Mouse (Mus musculus) heart, embryonic 12.5 days (tissue): ENCODE results near the gene Zfp12. TPM values are rescaled to one million over a fixed set of nuclear protein-coding genes. Genes with fewer than 3 reads are reported as not detected.
"Not testable (repeated sequence)": the region's sequence is repeated elsewhere in the genome, so short reads cannot be mapped to it uniquely, and the experiment has no call there.

Source experiments
- ATAC-seq: fragments of 200-750 bp; cut with Nextera tagmentation; 2 replicates; pipeline ENCODE4 v1.8.0; 2017; ENCODE audit warnings: moderate TSS enrichment, moderate library complexity; ENCODE audit not compliant: insufficient number of reproducible peaks, low FRiP score
- H3K27ac ChIP-seq: fragments of 300-500 bp; sonication (generic); 2 replicates; pipeline ENCODE4 v1.5.1; 2016; ENCODE audit warnings: mild to moderate bottlenecking, moderate library complexity; ENCODE audit not compliant: poor library complexity, severe bottlenecking
- H3K27me3 ChIP-seq: fragments of 300-500 bp; sonication (generic); replicated peaks from 2 replicates; pipeline ENCODE4 v1.6.1; 2016; ENCODE audit warnings: mild to moderate bottlenecking, moderate library complexity
- H3K36me3 ChIP-seq: fragments of 300-500 bp; sonication (generic); 2 replicates; pipeline ENCODE4 v1.6.1; 2016; ENCODE audit warnings: mild to moderate bottlenecking, moderate library complexity
- H3K4me1 ChIP-seq: fragments of 300-500 bp; sonication (generic); replicated peaks from 2 replicates; pipeline ENCODE4 v1.6.1; 2016; ENCODE audit warnings: mild to moderate bottlenecking
- H3K4me2 ChIP-seq: fragments of 300-500 bp; sonication (generic); 2 replicates; pipeline ENCODE4 v1.6.1; 2016; ENCODE audit warnings: mild to moderate bottlenecking, moderate library complexity
- H3K4me3 ChIP-seq: fragments of 300-500 bp; sonication (generic); 2 replicates; pipeline ENCODE4 v1.5.1; 2016; ENCODE audit warnings: mild to moderate bottlenecking
- H3K9ac ChIP-seq: fragments of 300-500 bp; sonication (generic); 2 replicates; pipeline ENCODE4 v1.6.1; 2016; ENCODE audit warnings: mild to moderate bottlenecking, moderate library complexity
- H3K9me3 ChIP-seq: fragments of 300-500 bp; sonication (generic); replicated peaks from 2 replicates; pipeline ENCODE4 v1.6.1; 2016; ENCODE audit warnings: mild to moderate bottlenecking, moderate library complexity
- WGBS: fragments of 180-500 bp; shearing (Covaris S2); methylation state at CpG from one replicate; pipeline ENCODE4 v1.1.7; 2016; 5-methylcytosine and 5-hydroxymethylcytosine counted together
- polyA plus RNA-seq: library from polyadenylated mRNA; unstranded; fragments of >200 nt; fragmentation: Nextera tagmentation; extraction: Ambion mirVana; gene quantifications from 2 replicates; pipeline ENCODE4 v1.2.1, GENCODE M21; 2016

Zfp12 gene
- polyA plus RNA-seq, result 10.3 and 11.3 TPM in 2 replicates

DNA sequence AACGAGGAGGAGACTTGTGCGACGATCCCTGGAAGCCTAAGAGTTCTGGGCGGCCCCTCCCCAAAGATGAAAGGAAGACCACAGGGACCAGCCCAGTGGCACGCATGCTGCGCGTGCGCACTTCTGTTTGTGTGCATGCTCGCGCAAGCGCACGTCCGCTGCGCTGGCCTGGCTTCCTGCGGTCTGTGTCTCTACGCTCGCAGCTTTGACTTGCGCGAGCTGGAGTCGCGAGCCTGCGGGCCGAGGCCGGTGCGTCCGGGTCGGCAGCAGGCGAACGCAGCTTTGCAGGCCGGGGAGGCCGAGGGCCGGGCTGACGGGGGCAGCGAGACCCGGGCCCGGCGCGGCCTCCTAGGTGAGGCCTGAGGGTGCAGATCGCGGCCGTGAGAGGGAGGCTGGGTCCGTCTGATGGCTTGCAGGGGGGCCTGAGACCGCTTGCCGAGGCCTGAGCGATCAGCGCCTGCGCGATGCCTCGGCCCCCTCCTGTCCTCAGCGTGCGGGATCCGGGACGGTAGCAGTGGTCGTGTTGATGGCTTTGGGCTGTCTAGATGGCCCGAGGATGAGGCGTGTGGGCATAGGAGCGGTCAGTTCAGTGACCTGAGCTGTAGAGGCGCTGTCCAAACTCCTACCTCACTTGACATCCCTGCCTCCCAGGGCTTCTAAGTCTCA, at the start of gene Zfp12:
Gene Zfp12, plus strand, starts transcription at position 136 of the 666 bp plus-strand sequence.
- under 1% methylated on average over 58 of the region's 58 CpGs for WGBS
- Histone ChIP-seq H3K4me3 (peak within 1 kb of the TSS; percentile 71), H3K4me1 (peaks cover 13% of the 10 kb centered on the region), H3K9me3 (no peaks in the 10 kb centered on the region), H3K4me2 (peak within 1 kb of the TSS; percentile 73), H3K27me3 (no peaks in the 10 kb centered on the region), H3K9ac (peak within 1 kb of the TSS; percentile 86), H3K36me3 (peaks cover 29% of the 10 kb centered on the region), H3K27ac (peak within 1 kb of the TSS; percentile 87)
- peak; percentile 96 for ATAC-seq

DNA sequence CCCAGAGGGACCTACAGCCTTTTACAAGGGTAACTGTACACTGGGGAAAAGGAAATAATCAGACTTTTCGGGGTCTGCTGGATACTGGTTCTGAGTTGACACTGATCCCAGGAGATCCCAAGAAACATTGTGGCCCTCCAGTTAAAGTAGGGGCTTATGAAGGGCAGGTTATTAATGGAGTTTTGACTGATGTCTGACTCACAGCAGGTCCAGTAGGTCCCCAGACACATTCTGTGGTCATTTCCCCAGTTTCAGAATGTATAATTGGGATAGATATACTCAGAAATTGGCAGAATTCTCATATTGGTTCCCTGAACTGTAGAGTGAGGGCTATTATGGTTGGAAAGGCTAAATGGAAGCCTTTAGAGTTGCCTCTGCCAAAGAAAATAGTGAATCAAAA, 46.9 kb upstream of the Zfp12 start:
- not testable (repeated sequence) for H3K27ac ChIP-seq, H3K4me2 ChIP-seq, H3K9me3 ChIP-seq, H3K4me3 ChIP-seq, H3K27me3 ChIP-seq, H3K9ac ChIP-seq, H3K4me1 ChIP-seq, H3K36me3 ChIP-seq, ATAC-seq
- WGBS, result 67% methylated on average over 1 of the region's 1 CpGs

DNA sequence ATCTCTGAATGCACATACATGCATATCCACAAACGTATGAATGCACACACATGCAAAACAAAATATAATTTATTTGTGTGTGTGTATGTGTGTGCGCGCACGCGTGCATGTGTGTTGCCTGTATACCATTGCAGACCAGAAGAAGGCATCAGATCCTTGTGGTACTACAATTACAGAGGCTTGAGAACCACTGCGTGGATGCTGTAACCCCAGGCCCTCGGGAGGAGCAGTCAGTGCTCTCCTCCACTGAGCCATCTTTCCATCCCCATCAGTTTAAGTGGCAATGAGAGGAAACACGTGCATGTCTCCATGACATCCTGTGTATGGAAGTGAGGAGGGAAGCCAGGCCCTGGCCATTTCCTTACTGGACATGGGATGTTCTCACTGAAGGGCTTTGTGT, 42.2 kb upstream of the Zfp12 start:
- no peak overlapping the region for H3K9ac ChIP-seq
- H3K4me1 ChIP-seq, result no peaks in the 10 kb centered on the region
- H3K27me3 ChIP-seq, result peaks cover 12% of the 10 kb centered on the region; the same call in 1 of the 2 replicates
- no peaks in the 10 kb centered on the region for H3K9me3 ChIP-seq
- no peak overlapping the region for H3K4me2 ChIP-seq
- 75% methylated on average over 8 of the region's 8 CpGs for WGBS
- no peak for ATAC-seq
- H3K4me3 ChIP-seq, result no peak overlapping the region
- H3K27ac ChIP-seq, result no peak overlapping the region
- H3K36me3 ChIP-seq, result no peaks in the 10 kb centered on the region

DNA sequence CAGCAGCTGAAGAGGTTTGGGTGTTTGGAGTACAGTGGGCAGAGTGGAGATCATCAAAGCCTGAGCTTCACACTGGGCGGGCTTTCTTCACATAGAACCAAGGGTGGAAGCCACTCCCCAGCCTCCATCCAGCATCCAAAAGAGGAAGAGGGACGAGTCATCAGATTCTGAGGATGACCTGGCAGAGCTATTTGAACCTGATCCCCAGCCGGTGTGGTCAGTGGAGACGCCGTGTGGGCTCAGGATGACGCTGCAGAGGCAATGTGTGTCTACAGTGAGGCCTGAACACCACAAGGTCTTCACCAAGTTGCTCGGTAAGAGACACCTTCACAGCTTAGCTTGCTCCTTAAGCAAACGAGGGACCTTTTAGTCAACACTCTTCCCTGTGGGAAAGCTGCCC, 40.2 kb upstream of the Zfp12 start:
- not testable (repeated sequence) for H3K4me2 ChIP-seq, H3K9me3 ChIP-seq, H3K4me1 ChIP-seq, H3K9ac ChIP-seq, H3K4me3 ChIP-seq, H3K36me3 ChIP-seq, H3K27ac ChIP-seq, ATAC-seq
- H3K27me3 ChIP-seq, result peaks cover 12% of the 10 kb centered on the region; the same call in 1 of the 2 replicates
- 58% methylated on average over 8 of the region's 8 CpGs for WGBS

DNA sequence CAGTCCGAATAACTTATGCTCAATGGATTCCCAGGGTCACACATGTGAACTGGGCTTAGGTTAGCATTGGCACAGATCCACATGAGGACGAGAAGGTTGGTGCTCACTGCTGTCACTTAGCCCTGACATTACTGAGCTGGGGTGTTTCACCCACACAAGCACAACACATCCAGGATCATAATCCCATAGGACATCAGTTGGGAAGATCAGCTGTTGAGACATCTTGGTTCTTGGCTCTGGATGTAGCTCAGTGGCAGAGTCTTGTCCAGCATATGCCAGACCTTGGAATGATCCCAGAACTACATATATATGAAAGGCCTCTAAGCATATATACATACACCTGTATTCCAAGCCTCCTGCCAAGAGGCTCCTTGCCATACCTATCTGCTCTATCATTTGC, 39.8 kb upstream of the Zfp12 start:
- Histone ChIP-seq H3K27me3 (peaks cover 12% of the 10 kb centered on the region; the same call in 1 of the 2 replicates), H3K9ac (no peak overlapping the region), H3K36me3 (no peaks in the 10 kb centered on the region), H3K4me2 (no peak overlapping the region), H3K4me1 (no peaks in the 10 kb centered on the region), H3K27ac (no peak overlapping the region), H3K9me3 (no peaks in the 10 kb centered on the region), H3K4me3 (no peak overlapping the region)
- no peak for ATAC-seq
- 65% methylated on average over 2 of the region's 2 CpGs for WGBS

DNA sequence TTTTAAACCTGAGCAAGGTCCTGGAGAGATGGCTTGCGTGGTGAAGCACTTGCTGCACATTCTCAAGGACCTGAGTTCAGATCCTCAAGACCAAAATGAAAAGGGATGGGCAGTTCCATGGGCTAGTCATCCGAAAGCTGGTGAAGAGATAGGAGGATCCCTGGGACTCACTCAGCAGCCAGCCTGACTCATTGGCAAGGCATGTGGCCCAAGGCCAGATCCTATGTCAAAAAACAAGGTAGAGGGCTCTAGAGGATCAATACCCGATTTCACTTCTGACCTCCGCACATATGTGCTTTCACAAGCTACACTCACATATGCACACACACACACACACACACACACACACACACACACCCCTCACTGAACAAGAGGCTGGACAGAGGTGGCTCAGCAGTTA, 38.5 kb upstream of the Zfp12 start:
- 83% methylated on average over 4 of the region's 4 CpGs for WGBS

DNA sequence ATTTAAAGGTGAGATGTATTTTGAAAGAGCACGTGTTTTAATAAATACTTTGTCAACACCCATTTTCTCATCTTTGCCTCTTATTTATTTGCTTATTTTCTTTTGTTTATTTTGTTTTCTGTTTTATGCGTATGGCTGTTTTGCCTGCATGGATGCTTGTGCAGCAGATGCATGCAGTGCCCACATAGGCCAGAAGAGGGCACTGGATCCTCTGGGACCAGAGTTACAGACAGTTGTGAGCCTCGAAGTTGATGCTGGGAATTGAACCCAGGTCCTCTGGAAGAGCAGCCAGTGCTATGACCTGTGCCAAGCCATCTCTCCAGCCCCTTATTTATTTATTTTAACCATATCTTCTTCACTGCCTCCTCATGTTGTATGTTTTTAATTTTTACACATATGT, 29.9 kb upstream of the Zfp12 start:
- ATAC-seq, result no peak
- Histone ChIP-seq H3K27me3 (no peaks in the 10 kb centered on the region), H3K27ac (no peak overlapping the region), H3K9ac (no peak overlapping the region), H3K4me1 (no peaks in the 10 kb centered on the region), H3K4me2 (no peak overlapping the region), H3K9me3 (peaks cover 14% of the 10 kb centered on the region), H3K4me3 (no peak overlapping the region), H3K36me3 (no peaks in the 10 kb centered on the region)
- WGBS, result 66% methylated on average over 3 of the region's 3 CpGs

More for the DNA sequence above, 38.5 kb upstream of the Zfp12 start:
- Histone ChIP-seq H3K27me3 (peaks cover 12% of the 10 kb centered on the region; the same call in 1 of the 2 replicates), H3K27ac (no peak overlapping the region), H3K4me2 (no peak overlapping the region), H3K36me3 (no peaks in the 10 kb centered on the region), H3K4me3 (no peak overlapping the region), H3K4me1 (no peaks in the 10 kb centered on the region), H3K9ac (no peak overlapping the region), H3K9me3 (no peaks in the 10 kb centered on the region)
- ATAC-seq, result no peak

DNA sequence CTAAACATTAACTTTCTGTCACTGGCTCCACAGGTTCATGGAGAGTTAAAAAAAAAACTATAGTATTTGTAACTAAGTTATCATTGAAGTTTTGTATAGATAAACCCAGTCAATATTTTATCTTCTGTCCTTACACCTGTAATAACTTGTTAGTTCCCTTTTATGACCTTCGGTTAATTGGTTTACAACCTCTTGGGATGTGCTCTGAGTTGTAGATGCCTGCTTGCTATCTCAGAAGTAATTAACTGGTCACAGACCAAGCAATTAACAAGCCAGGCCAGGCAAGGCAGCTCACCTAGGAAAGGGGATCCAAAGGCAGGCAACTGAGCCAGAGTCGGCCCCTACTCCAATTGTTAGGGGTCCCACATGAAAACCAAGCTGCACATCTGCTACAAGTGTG, 21.1 kb upstream of the Zfp12 start:
- H3K4me2 ChIP-seq, result no peak overlapping the region
- H3K36me3 ChIP-seq, result no peaks in the 10 kb centered on the region
- no peak overlapping the region for H3K27ac ChIP-seq
- peaks cover 6% of the 10 kb centered on the region for H3K27me3 ChIP-seq
- no peaks in the 10 kb centered on the region for H3K4me1 ChIP-seq
- no peak for ATAC-seq
- H3K9ac ChIP-seq, result no peak overlapping the region
- whole genome bisulfite sequencing, result 73% methylated on average over 2 of the region's 2 CpGs
- peaks cover 2% of the 10 kb centered on the region for H3K9me3 ChIP-seq
- H3K4me3 ChIP-seq, result no peak overlapping the region

DNA sequence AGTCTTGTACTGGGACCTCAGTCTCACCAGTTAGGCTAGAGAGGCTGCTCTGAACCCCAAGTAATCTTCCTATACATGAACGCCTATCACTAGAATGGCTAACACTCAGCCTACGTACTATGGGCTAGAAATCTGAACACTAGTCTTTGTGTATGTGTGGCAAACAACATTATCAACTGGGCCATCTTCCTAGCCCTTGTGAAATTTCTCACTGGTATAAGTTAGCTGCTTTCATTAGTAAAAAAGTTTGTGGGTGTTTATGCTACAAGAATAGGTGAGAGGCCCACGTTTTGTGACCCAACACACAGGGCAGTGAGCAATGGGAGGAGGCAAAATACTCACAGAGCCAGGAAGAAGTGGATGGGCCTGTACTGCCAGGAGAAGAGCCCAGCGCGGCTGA, 14.0 kb upstream of the Zfp12 start:
- WGBS, result 64% methylated on average over 5 of the region's 5 CpGs
- no peaks in the 10 kb centered on the region for H3K36me3 ChIP-seq
- no peak overlapping the region for H3K27ac ChIP-seq
- no peak overlapping the region for H3K4me3 ChIP-seq
- H3K9me3 ChIP-seq, result no peaks in the 10 kb centered on the region
- H3K27me3 ChIP-seq, result no peaks in the 10 kb centered on the region; the same call in 1 of the 2 replicates
- ATAC-seq, result no peak
- H3K4me1 ChIP-seq, result no peaks in the 10 kb centered on the region
- H3K9ac ChIP-seq, result no peak overlapping the region
- H3K4me2 ChIP-seq, result no peak overlapping the region

DNA sequence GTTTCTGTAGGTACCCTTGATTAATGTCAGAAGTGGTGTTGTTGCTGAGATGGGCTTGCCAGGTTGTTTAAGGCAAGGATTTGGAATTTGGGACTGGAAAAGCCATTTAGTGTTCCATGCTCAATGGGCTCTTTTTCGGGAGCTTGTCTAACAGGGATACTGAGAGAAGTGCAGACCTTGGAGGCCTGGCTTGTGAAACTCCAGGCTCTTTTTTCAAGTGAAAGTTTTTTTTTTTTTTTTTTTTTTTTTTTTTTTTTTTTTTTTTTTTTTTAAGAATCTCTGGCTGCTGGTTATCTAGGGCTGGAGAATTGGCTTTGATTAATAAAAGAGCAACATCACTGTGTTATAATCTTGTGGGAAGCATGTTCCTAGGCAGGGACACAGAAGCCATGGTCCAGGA, 12.7 kb upstream of the Zfp12 start:
- no peak overlapping the region for H3K27ac ChIP-seq
- WGBS, result 72% methylated on average over 1 of the region's 1 CpGs
- no peaks in the 10 kb centered on the region for H3K4me1 ChIP-seq
- H3K36me3 ChIP-seq, result no peaks in the 10 kb centered on the region
- no peak for ATAC-seq
- H3K9ac ChIP-seq, result no peak overlapping the region
- H3K27me3 ChIP-seq, result no peaks in the 10 kb centered on the region; the same call in 1 of the 2 replicates
- no peak overlapping the region for H3K4me3 ChIP-seq
- no peak overlapping the region for H3K4me2 ChIP-seq
- no peaks in the 10 kb centered on the region for H3K9me3 ChIP-seq

DNA sequence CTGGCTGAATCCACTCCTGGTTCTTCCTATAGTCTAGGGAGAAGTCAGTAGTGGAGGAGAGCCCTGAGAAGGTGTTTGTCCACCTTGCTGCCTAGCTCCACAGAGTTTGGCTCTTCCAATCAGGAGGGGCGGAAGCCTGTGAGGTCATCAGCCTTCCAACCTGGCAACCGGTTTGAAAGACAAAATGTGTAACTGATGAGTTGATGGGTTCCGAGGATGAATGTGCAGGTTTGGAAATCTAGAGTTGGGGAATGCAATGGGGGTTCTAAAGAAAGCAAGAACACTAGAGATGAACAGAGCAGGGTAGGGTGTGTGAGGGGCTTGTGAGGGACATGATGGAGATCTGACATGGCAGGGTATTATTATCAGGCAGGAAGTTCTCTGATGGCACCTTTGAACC, 8.2 kb upstream of the Zfp12 start, which contains the start of gene Spdye4a:
Gene Spdye4a, minus strand, starts transcription at position 101 of the 400 bp plus-strand sequence.
- Histone ChIP-seq H3K4me3 (no peak within 1 kb of the TSS), H3K9me3 (peaks cover 7% of the 10 kb centered on the region), H3K36me3 (no peaks in the 10 kb centered on the region), H3K4me1 (no peaks in the 10 kb centered on the region), H3K9ac (no peak within 1 kb of the TSS), H3K27ac (no peak within 1 kb of the TSS), H3K4me2 (no peak within 1 kb of the TSS), H3K27me3 (no peaks in the 10 kb centered on the region)
- no peak for ATAC-seq
- 76% methylated on average over 3 of the region's 3 CpGs for WGBS

DNA sequence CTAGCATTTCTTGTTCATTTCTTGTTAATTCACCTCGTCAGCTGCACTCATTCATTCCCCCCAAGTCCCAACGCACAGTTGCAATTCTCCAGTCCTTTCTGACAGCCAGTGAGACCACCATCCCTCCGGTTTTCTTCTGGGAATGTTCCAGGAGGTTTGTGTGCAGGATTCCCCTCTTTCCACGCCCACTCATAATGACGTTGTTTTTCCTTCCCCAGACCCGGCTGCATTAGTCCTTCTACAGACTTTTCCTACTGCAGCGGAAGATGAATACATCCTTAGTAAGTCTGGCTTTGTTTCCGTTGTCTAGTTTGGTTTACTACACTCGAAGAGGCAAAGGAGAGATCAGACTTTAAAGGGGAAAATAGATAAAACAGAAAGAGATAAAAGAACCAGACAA, 1.1 kb downstream of the Zfp12 start:
- H3K4me2 ChIP-seq, result peak overlapping the region; percentile 73
- no peaks in the 10 kb centered on the region for H3K27me3 ChIP-seq
- no peak for ATAC-seq
- no peaks in the 10 kb centered on the region; the same call in 1 of the 2 replicates for H3K9me3 ChIP-seq
- peaks cover 37% of the 10 kb centered on the region for H3K36me3 ChIP-seq
- H3K9ac ChIP-seq, result peak overlapping the region; percentile 86
- H3K4me1 ChIP-seq, result peaks cover 13% of the 10 kb centered on the region
- no peak overlapping the region for H3K27ac ChIP-seq
- WGBS, result 41% methylated on average over 9 of the region's 9 CpGs
- H3K4me3 ChIP-seq, result peak overlapping the region; percentile 71
